Mouse (Mus musculus) forebrain, embryonic 11.5 days (tissue): ENCODE measurements around the gene Prss32. TPM values are rescaled to one million over a fixed set of nuclear protein-coding genes. Genes with fewer than 3 reads are reported as not detected.
"Not testable (repeated sequence)": the region's sequence is repeated elsewhere in the genome, so short reads cannot be mapped to it uniquely, and the experiment has no call there.

Source experiments
- ATAC-seq: fragments of 200-750 bp; cut with Nextera tagmentation; replicated peaks from 2 replicates; pipeline ENCODE4 v1.8.0; 2017; ENCODE audit warnings: moderate TSS enrichment; ENCODE audit not compliant: low FRiP score
- DNase-seq: peaks from one replicate; pipeline ENCODE4 v3.0.0-alpha.2; 2017; ENCODE audit warnings: low spot score
- H3K27ac ChIP-seq: fragments of 300-500 bp; sonication (generic); 2 replicates; pipeline ENCODE4 v1.5.1; 2014; ENCODE audit warnings: low read depth, low read length
- H3K27me3 ChIP-seq: fragments of 300-500 bp; sonication (generic); 2 replicates; pipeline ENCODE4 v1.6.1; 2014; ENCODE audit warnings: mild to moderate bottlenecking, low read length, mixed read lengths; ENCODE audit not compliant: control insufficient read depth, insufficient read depth
- H3K36me3 ChIP-seq: fragments of 300-500 bp; sonication (generic); 2 replicates; pipeline ENCODE4 v1.6.1; 2014; ENCODE audit warnings: mild to moderate bottlenecking, low read length, moderate library complexity, mixed read lengths; ENCODE audit not compliant: control insufficient read depth, insufficient read depth
- H3K4me1 ChIP-seq: fragments of 300-500 bp; sonication (generic); replicated peaks from 2 replicates; pipeline ENCODE4 v1.6.1; 2014; ENCODE audit warnings: low read length, mixed read lengths; ENCODE audit not compliant: control insufficient read depth, insufficient read depth
- H3K4me2 ChIP-seq: fragments of 300-500 bp; sonication (generic); 2 replicates; pipeline ENCODE4 v1.6.1; 2014; ENCODE audit warnings: low read depth, mild to moderate bottlenecking, low read length, moderate library complexity, mixed read lengths; ENCODE audit not compliant: severe bottlenecking
- H3K4me3 ChIP-seq: fragments of 300-500 bp; sonication (generic); 2 replicates; pipeline ENCODE4 v1.5.1; 2014; ENCODE audit warnings: low read depth, low read length
- H3K9ac ChIP-seq: fragments of 300-500 bp; sonication (generic); 2 replicates; pipeline ENCODE4 v1.6.1; 2014; ENCODE audit warnings: low read length
- H3K9me3 ChIP-seq: fragments of 300-500 bp; sonication (generic); 2 replicates; pipeline ENCODE4 v1.6.1; 2016; ENCODE audit warnings: low read length, mixed read lengths; ENCODE audit not compliant: control insufficient read depth
- WGBS: fragments of 180-500 bp; shearing (Covaris S2); extraction: QIAGEN DNeasy Blood & Tissue Kit; methylation state at CpG from one replicate; pipeline ENCODE4 v1.1.7; 2014; 5-methylcytosine and 5-hydroxymethylcytosine counted together
- microRNA-seq: library from miRNA; unstranded; fragments of <30 nt; microRNA quantifications from one replicate; pipeline ENCODE4, GENCODE M21; 2016; ENCODE audit not compliant: insufficient number of aligned reads
- polyA plus RNA-seq: library from polyadenylated mRNA; unstranded; fragments of >200 nt; fragmentation: Nextera tagmentation; extraction: Ambion mirVana; gene quantifications from 2 replicates; pipeline ENCODE4 v1.2.1, GENCODE M21; 2014

The Prss32 gene
- polyA plus RNA-seq, 1 experiment from 2014 or later: not detected

DNA sequence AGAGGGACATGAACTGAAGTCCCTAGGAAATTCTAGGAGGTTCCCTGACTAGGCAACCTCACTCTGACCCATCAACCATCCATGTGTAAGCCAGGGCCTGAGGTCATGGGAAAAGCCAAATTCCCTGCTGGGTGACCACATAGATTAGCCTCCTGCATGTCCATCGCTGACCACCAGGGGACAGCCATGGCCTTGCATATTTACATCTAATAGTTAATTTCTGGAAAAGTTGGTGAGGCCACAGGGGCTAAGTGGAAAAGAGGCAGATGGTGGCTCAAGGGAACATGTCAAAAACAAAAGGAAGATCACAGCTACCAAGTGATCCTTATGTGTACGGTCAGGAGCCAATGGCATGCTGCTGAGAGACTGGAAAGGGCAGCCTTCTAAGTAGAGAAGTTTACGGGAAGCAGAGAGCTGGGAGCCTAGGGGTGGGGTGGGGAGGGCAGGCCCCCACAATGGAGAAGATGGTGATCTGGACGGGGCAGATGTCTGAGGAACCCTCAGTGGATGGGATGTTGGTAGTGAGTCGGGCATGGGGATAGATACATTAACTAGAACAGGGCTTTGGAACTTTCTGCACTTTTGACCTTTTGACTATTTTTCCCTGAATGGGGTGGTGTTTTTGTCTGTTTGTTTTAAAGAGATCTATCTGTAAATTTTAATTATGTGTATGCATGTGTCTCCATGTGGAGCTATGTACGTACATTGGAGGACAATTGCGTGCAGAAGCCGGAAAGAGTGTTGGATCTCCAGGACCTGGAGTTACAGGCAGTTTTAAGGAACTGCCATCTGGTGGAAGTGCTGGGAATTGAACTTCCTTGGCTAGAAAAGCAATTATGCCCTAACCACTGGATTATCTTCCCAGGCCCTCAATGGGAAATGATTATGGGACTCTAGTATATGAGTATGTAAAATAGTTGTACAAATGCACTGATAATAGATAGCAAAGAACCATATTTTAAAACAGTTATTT lies 30.5 kb downstream of the Prss32 start:
- ATAC-seq (no peak), DNase-seq (peak; percentile 70)
- H3K27ac ChIP-seq: no peak overlapping the region
- no peaks in the 10 kb centered on the region for H3K36me3 ChIP-seq
- no peaks in the 10 kb centered on the region for H3K9me3 ChIP-seq
- no peak overlapping the region for H3K4me3 ChIP-seq
- no peaks in the 10 kb centered on the region for H3K27me3 ChIP-seq
- WGBS: 52% methylated on average over 8 of the region's 8 CpGs
- H3K9ac ChIP-seq: no peak overlapping the region
- H3K4me2 ChIP-seq: no peak overlapping the region
- H3K4me1 ChIP-seq: no peaks in the 10 kb centered on the region

DNA sequence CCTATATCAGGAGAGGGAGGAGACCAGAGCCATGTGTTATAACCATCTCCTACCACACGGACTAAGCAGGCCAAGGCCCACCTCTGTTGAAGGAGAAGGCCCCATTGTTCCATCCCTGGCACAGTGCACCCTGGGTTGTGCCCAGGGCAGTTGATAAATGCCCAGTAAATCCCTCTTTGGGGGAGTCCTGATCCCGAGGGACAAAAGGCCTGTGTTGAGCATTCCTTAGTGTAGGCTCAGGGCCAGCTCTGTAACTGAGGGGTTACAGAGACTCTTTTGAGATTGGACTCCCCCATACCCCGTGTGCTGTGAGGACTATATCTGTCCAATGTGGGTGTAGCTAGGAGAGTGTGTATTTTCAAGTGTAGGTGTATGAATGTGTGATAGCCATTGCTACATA lies 33.1 kb downstream of the Prss32 start:
- no peak overlapping the region for H3K27ac ChIP-seq
- DNase-seq: no peak
- no peak overlapping the region for H3K4me3 ChIP-seq
- H3K27me3 ChIP-seq: no peaks in the 10 kb centered on the region
- WGBS: 61% methylated on average over 3 of the region's 3 CpGs
- no peaks in the 10 kb centered on the region for H3K9me3 ChIP-seq
- no peak overlapping the region for H3K4me2 ChIP-seq
- no peak overlapping the region for H3K9ac ChIP-seq
- no peak for ATAC-seq
- no peaks in the 10 kb centered on the region for H3K4me1 ChIP-seq
- H3K36me3 ChIP-seq: no peaks in the 10 kb centered on the region

DNA sequence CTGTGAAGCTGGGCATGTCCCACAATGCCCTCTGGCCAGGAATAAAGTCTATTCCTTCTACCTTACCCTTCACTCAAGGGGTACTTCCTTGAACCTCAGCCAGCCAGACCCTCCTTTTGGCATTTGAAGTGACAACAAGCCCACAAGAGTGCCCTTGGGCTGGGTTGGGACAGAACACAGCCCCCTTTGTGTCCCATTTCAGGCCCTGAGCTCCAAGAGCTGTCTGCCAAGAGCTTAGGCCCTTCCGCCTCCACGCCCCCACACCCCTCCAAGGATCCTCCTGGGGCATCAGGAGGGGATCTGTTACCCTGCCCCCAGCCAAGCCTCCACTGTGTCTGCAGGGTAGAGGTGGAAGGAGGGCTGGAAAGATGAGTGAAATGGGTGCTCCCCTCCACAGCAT lies 33.5 kb downstream of the Prss32 start:
- DNase-seq (no peak), ATAC-seq (no peak)
- H3K4me3 ChIP-seq: no peak overlapping the region
- no peaks in the 10 kb centered on the region for H3K4me1 ChIP-seq
- no peak overlapping the region for H3K4me2 ChIP-seq
- no peak overlapping the region for H3K9ac ChIP-seq
- H3K27ac ChIP-seq: no peak overlapping the region
- no peaks in the 10 kb centered on the region for H3K9me3 ChIP-seq
- no peaks in the 10 kb centered on the region for H3K27me3 ChIP-seq
- no peaks in the 10 kb centered on the region for H3K36me3 ChIP-seq
- WGBS: 84% methylated on average over 2 of the region's 2 CpGs

DNA sequence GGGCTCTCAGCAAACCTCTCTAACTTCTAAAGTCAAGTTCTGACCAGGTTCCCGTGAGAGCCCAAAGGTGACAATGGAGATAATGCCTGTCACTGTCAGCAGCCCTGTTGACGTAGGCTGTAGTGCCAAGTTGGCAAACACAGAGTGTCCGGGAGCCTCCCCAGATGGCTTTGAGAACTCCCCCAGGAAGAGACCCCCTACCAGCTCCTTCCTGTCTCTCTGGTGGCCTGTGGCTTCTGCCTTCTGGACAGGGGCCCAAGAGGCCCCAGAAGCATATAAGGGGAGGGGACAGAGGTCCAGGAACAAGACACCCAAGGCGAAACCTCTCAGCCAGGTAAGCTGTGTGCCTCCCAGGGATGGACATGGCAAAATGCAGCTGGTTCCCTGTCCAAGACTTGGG lies 36.9 kb downstream of the Prss32 start, which contains the start of the genes Dcpp1 and Dcpp2:
Dcpp1 (plus strand) TSS at position 301 of the 400 bp plus-strand sequence.
Dcpp2 (plus strand) TSS at position 305 of the 400 bp plus-strand sequence.
- H3K27ac ChIP-seq, H3K36me3 ChIP-seq: not testable (repeated sequence)
- WGBS: 81% methylated on average over 4 of the region's 4 CpGs

More for the DNA sequence above, 36.9 kb downstream of the Prss32 start, which contains the start of the genes Dcpp1 and Dcpp2:
- H3K9ac ChIP-seq, DNase-seq, ATAC-seq, H3K4me1 ChIP-seq, H3K4me3 ChIP-seq, H3K4me2 ChIP-seq, H3K9me3 ChIP-seq, H3K27me3 ChIP-seq: not testable (repeated sequence)

Small RNA genes within 50 kb of the gene (microRNA-seq; reads per million reads assigned to microRNA genes)
- gene Mir5125: not detected

Other genes starting within 250 kb of the Prss32 start
- 19.2 and 20.5 TPM in 2 replicates for gene Zfp13, start 244.4 kb upstream of the Prss32 start, polyA plus RNA-seq
- 0.16 and 0.27 TPM in 2 replicates for gene Zscan10, start 243.0 kb upstream of the Prss32 start, polyA plus RNA-seq
- gene Mmp25, start 198.6 kb upstream of the Prss32 start, polyA plus RNA-seq: 0.41 and 1.0 TPM in 2 replicates
- gene Bicdl2, start 183.3 kb upstream of the Prss32 start, polyA plus RNA-seq: 0.35 and 0.53 TPM in 2 replicates
- gene Hcfc1r1, start 170.3 kb upstream of the Prss32 start, polyA plus RNA-seq: 38.3 and 40.3 TPM in 2 replicates
- 54.0 and 56.6 TPM in 2 replicates for gene Thoc6, start 170.0 kb upstream of the Prss32 start, polyA plus RNA-seq
- gene Tnfrsf12a, start 166.4 kb upstream of the Prss32 start, polyA plus RNA-seq: 2.5 and 2.7 TPM in 2 replicates
- gene Cldn6, start 164.6 kb upstream of the Prss32 start, polyA plus RNA-seq: 8.7 and 9.7 TPM in 2 replicates
- 4.8 and 6.6 TPM in 2 replicates for gene Cldn9, start 159.8 kb upstream of the Prss32 start, polyA plus RNA-seq
- not detected in 2 replicates for gene 1520401A03Rik, start 121.1 kb upstream of the Prss32 start, polyA plus RNA-seq
- 61.3 and 62.9 TPM in 2 replicates for gene Pkmyt1, start 117.5 kb upstream of the Prss32 start, polyA plus RNA-seq
- 26.5 and 28.8 TPM in 2 replicates for gene Paqr4, start 103.0 kb upstream of the Prss32 start, polyA plus RNA-seq
- 2.2 and 2.6 TPM in 2 replicates for gene Kremen2, start 98.0 kb upstream of the Prss32 start, polyA plus RNA-seq
- gene Flywch1, start 72.3 kb upstream of the Prss32 start, polyA plus RNA-seq: 167 and 174 TPM in 2 replicates
- gene Flywch2, start 57.8 kb upstream of the Prss32 start, polyA plus RNA-seq: 22.0 and 28.7 TPM in 2 replicates
- 541 and 559 TPM in 2 replicates for gene Srrm2, start 53.3 kb upstream of the Prss32 start, polyA plus RNA-seq
- 1,038 and 1,041 TPM in 2 replicates for gene Elob, start 14.7 kb upstream of the Prss32 start, polyA plus RNA-seq
- gene Prss33, start 7.8 kb upstream of the Prss32 start, polyA plus RNA-seq: not detected in 2 replicates
- 2.1 and 2.6 TPM in 2 replicates for gene Prss41, start 317 bp downstream of the Prss32 start, polyA plus RNA-seq
- gene Prss21, start 24.2 kb downstream of the Prss32 start, polyA plus RNA-seq: not detected in 2 replicates
- not detected in 2 replicates for gene Dcpp1, start 37.0 kb downstream of the Prss32 start, polyA plus RNA-seq
- not detected in 2 replicates for gene Dcpp2, start 37.0 kb downstream of the Prss32 start, polyA plus RNA-seq
- gene Dcpp3, start 73.6 kb downstream of the Prss32 start, polyA plus RNA-seq: not detected in 2 replicates
- not detected in 2 replicates for gene Sbp, start 97.8 kb downstream of the Prss32 start, polyA plus RNA-seq
- not detected in 2 replicates for gene Sbpl, start 111.4 kb downstream of the Prss32 start, polyA plus RNA-seq
- gene Prss30, start 136.7 kb downstream of the Prss32 start, polyA plus RNA-seq: not detected in 2 replicates
- not detected in 2 replicates for gene Prss22, start 154.2 kb downstream of the Prss32 start, polyA plus RNA-seq
- 0.15 TPM in 1 of 2 replicates, not detected in the other for gene Prss27, start 194.3 kb downstream of the Prss32 start, polyA plus RNA-seq
- 82.8 and 85.0 TPM in 2 replicates for gene Kctd5, start 229.6 kb downstream of the Prss32 start, polyA plus RNA-seq